Mouse (Mus musculus) brain, embryonic 14.5 days (tissue): ENCODE measurements around the gene E2f6. TPM values are rescaled to one million over a fixed set of nuclear protein-coding genes. Genes with fewer than 3 reads are reported as not detected.
A peak's percentile ranks its signal among the peaks of the same experiment; 100 is the strongest.

Experiments used
- DNase-seq: peaks from one replicate; pipeline ENCODE4 v3.0.0-alpha.2; 2011; ENCODE audit warnings: low read depth
- CTCF ChIP-seq: fragments of 200-500 bp; IDR thresholded peaks from 2 replicates; pipeline ENCODE4 v1.5.1; 2012; ENCODE audit warnings: inconsistent platforms, mild to moderate bottlenecking, moderate library complexity, borderline replicate concordance; ENCODE audit not compliant: insufficient read depth, insufficient read length; ENCODE audit errors: extremely low read depth
- POLR2A ChIP-seq: fragments of 200-500 bp; IDR thresholded peaks from 2 replicates; pipeline ENCODE4 v1.6.1; 2012; ENCODE audit warnings: mild to moderate bottlenecking, inconsistent platforms, borderline replicate concordance; ENCODE audit not compliant: poor library complexity, insufficient read depth, insufficient read length, severe bottlenecking; ENCODE audit errors: extremely low read depth
- polyA plus RNA-seq: library from polyadenylated mRNA; depleted of rRNA; stranded (reverse); fragments of >200 nt; gene quantifications from 2 replicates; pipeline ENCODE4 v1.2.3, GENCODE M21; 2012

E2f6 gene
- polyA plus RNA-seq, 1 experiment = 40.6 TPM

DNA sequence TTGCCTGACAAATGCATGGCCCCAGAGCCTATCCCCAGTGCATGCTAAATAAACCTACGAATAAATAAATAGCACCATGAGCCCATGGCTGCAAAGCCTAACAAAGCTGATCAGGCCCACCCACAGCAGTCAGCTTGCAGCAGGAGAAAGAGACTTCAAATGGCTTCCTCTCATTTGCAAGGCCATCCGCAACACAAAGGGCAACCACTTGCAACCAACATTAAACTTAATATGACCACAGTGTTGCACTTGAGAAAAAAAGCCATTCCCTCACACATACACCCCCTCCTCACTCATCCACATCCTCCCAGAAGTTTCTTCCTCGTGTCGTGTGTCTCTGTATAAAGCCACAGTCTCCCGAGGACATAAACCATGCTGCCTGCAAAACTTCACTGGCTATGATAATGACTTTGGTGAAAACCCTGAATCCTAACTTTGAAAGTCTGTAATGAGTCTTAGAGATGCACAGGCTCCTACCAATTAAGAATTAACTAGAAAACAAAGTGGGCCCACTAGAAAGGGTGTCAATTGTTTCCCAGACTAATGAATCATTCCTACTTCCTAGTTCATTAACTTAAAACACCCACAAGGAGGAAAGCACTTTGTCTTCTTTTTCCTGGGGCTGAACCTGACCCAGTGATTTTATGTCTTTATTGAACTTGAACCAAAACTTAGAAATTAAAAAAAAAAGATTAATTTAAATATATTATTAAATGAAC lies 7.4 kb upstream of the E2f6 start:
- DNase-seq = peak; percentile 52
- no peak for TF ChIP-seq POLR2A
- no peak for TF ChIP-seq CTCF

DNA sequence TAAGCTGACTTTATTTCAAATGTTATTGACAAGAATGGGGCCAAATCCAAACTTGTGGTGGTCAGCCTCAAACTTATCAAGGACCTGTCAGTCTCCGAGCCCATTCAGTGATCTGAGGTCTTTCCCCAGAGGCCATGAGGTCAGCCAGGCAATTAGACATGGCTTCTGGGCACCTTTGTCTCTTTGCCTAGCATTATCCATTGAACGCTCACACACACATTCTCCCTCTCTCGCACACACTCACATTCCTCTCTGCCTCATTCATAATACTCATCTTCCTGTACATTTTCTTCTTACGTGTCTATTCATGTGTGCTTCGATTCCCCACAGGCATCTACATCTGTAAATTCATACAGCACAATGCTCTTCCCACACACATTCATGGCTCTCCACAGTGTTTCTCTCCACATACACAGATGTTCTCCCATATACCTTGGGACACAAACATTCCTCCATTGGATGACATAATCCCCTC lies 6.8 kb upstream of the E2f6 start:
- TF ChIP-seq CTCF (no peak), POLR2A (no peak)

DNA sequence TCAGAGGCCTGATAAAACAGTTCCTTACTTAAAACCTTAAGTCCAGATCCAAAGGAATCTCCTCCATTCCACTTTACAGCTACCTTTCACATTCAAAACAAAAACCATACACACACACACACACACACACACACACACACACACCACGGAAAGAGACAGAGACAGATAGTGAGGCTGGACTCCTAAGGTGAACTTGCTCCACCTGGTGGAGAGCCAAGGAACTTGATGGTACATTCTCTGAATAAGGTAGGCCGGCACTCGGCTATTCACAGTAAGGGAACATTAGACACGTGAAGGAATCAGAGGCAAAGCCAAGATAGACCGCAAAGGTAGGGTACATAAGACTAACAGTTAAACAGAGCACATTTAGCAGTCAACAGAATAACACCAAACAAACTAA lies 5.3 kb upstream of the E2f6 start:
- peak; percentile 78; the same call in 1 of the 2 replicates for TF ChIP-seq CTCF
- no peak for TF ChIP-seq POLR2A
- DNase-seq = peak; percentile 90

More for the DNA sequence above, 6.8 kb upstream of the E2f6 start:
- DNase-seq = no peak

DNA sequence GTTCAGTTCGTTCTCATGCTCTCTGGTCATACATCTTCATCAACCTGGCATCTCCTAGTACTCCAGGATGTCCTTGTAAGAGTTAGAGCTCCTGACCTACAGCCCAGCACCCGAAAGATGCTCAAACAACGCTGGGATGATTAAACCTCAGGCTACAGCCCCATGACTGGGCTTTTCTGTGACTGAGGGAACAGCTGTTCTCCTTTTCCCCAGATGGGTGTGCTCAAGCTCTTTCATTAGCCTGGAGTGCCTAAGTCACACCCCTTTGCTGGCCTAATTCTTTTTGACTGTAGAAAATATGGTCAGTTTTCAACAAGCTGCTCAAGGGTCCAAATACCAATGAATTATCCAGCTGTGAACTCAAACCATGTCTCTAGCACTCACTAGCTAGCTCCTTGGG lies 2.7 kb upstream of the E2f6 start:
- DNase-seq = peak; percentile 67
- no peak for TF ChIP-seq POLR2A
- peak; percentile 72; the same call in 1 of the 2 replicates for TF ChIP-seq CTCF

DNA sequence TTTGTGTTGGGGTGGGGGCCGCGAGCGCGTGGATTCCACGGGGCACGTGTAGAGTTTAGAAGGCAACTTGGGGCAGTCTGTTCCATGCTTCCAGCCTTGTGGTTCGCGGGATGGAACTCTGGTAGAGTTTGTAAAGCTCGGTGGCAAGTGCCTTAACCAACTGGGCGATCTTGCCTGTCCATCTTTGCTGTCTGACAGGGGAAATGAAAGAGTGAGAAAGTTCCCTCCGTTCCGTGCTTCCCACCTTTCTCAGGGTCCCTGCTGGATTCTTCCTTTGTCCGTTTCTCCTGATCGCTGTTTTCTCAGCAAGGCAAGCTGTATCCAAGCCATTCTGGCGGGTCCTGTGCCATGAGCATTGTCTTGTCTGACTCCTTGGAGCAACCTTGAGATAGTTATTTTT lies 714 bp downstream of the E2f6 start:
- no peak for DNase-seq
- TF ChIP-seq POLR2A (no peak), CTCF (no peak)

DNA sequence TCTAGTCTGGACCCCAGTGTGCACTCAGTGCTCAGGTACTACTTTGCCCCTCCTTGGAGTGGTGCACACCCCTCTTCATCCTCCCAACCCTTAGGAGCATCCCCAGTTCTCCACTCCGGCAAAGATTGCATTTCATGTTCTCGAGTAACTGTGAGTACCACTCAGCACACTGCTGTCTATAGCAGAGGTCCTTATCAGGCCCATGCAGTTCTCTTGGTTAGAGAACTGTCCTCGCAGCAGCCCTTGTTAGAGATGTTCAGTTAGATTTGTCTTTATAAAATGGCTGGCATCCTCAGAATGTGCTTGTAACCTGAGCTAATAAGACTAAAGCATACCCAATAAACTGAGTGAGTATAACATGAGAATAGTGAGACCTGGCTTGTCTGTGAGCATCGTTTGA lies 6.4 kb downstream of the E2f6 start:
- TF ChIP-seq CTCF = no peak
- no peak for TF ChIP-seq POLR2A
- no peak for DNase-seq

DNA sequence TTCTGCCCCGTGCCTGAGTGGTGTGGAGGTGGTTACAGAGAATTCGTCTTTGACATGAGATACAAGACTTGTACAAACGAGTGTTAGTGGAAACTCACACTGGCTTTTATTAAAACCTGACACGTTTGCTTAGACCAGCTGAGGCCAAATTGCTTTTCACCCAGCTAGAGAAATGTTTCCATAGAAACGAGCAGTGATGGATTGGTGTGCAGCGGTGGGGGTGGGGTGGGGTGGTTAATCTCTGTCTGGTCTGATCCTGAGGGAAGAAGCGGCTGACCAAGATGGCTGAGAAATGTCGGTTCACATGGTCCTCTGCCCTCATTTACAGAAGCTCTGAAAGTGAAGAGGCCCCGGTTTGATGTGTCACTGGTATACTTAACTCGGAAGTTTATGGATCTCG lies 7.8 kb downstream of the E2f6 start:
- DNase-seq = peak; percentile 81
- TF ChIP-seq POLR2A (no peak), CTCF (no peak)

DNA sequence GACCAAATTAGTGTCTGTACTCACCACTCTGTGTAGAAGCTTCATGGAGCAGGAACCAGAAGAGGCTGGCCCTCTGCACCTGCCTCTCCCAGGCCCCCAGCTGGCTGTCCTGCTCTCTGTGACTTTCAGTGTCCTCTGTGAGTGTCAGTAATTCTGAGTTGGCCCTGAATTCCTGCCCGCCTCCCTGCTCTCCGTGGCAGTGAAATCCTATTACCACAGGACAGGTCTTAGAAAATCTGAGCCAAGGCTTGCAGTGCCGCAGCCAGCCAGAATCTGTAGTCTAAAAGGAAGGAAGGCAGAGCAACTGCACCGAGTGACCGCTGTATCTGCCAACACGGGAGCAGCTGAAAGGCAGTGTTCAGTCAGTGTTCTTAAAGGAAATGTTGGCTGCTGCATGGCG lies 10.0 kb downstream of the E2f6 start:
- peak; percentile 56 for DNase-seq
- TF ChIP-seq CTCF (no peak), POLR2A (no peak)

DNA sequence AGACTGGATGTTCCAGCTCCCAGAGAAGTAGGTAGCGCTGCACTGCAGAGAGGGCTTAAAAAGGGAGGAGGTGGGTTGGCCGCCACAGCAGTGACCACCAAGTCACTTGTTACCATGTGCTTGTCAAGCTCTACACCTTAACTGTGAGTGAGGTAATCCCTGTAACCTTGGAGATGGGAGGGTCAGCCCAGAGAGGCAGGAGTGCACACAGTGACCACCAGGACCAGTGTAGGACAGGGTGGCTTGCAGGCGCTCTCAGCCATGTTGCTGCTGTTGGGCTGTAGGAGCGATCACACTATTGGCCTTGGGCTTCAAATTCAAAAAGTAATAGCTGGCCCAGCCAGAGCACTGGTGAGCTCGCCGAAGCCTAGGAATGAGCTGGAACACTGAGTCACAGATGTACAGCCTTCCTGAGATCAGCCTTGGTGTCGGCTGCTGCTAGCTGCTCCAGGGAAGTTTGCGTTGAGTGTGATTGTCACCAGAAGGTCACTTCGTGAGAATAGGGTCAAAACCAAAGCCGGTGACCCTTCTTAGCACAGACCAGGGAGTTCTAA lies 11.5 kb downstream of the E2f6 start:
- TF ChIP-seq POLR2A (no peak), CTCF (no peak)
- no peak for DNase-seq

DNA sequence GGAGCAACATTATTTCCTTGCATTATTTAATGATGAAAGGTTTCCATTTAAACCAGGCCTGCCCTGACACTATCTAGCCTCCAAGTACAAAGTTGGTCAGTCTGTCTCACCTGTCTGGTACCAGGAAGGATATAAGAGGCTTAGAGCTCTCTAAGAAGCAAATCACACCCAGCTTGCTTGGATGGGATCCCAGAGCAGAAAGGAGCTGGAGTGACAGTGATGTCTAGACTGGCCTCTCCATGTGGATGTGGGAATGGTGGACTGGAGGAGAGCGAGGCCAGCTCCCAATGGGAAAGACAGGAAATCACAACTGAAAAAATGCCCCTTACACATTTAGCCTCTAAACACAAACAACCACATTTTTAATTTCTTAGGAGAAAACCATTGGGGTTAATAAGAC lies 12.9 kb downstream of the E2f6 start:
- no peak for DNase-seq

DNA sequence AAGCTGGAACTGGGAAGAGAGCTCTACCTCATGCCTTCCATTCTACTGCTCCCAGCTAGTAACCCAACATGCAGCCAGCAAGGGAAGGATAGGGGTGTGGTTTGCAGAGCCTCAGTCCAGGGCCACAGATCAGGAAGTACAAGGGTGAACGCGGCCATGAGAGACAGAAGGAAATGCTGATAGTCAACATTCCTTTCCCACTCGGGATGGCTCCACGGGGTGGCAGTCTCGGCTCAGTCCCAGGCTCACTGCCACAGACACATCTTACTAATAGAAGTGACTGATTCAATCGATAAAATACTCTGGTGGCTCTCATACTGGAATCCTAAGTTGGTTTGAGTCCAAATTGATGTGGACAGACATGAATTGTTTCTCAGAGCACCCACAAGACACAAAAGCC lies 17.7 kb downstream of the E2f6 start:
- TF ChIP-seq POLR2A (no peak), CTCF (peak; percentile 24; the same call in 1 of the 2 replicates)
- no peak for DNase-seq

More for the DNA sequence above, 12.9 kb downstream of the E2f6 start:
- TF ChIP-seq POLR2A (no peak), CTCF (no peak)

DNA sequence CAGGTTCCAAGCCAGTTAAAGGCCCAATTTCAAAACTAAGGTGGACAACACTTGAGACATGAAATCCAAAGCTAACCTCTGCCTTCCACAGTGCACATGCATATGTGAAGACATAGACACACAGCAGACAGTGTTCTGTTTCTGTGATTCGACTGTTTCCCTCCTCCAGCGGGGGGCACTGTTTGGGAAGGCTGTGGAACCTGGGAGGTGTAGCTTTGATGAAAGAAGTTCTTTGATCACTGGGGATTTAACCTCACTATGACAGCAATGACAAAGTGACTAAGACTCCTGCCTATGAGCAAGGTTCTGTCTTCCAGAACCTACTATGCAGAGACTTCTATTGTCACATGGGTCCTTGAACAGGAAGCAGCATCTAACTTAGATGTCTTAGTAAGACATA lies 19.0 kb downstream of the E2f6 start:
- no peak for TF ChIP-seq CTCF
- no peak for TF ChIP-seq POLR2A
- DNase-seq = no peak
